Mouse (Mus musculus) olfactory bulb, adult 2 months (tissue): ENCODE measurements around the gene A630001G21Rik.

Source experiments
- CTCF ChIP-seq: fragments of 200-500 bp; IDR thresholded peaks from 2 replicates; pipeline ENCODE4 v1.5.1; 2012; ENCODE audit warnings: low read depth, mild to moderate bottlenecking, low read length, moderate library complexity; ENCODE audit not compliant: insufficient read depth
- POLR2A ChIP-seq: fragments of 200-500 bp; IDR thresholded peaks from 2 replicates; pipeline ENCODE4 v1.6.1; 2012; ENCODE audit warnings: mild to moderate bottlenecking, low read depth, low read length, moderate library complexity; ENCODE audit not compliant: insufficient read depth

DNA sequence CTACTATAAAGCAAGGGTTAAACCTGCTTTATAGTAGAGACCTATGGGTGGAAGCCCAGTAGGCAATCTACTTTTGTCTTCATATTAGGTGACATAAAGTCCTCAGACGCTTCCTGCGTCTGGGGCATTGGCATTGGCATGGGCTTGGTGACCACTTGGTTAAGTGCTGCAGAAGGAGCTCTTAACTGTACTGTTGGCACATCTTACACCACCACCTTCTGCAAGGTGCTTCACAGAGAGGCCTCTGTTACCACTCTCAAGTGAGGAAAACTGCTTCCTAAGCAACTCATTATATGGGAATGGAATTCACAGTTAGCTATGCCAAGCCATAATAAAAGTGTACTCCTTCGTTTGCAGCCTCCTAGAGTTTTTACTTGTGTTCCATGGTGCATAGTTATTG, 46.5 kb upstream of the A630001G21Rik start:
- TF ChIP-seq CTCF: no peak
- no peak for TF ChIP-seq POLR2A
